Mouse (Mus musculus) right cerebral cortex, adult 2 months (tissue): ENCODE results near the gene BC052040.

Experiments
- DNase-seq, 2 experiments: peaks; one replicate each; pipeline ENCODE4 v3.0.0; 2021 to 2022; ENCODE audit warnings: low spot score in 2 of 2

BC052040 gene

DNA sequence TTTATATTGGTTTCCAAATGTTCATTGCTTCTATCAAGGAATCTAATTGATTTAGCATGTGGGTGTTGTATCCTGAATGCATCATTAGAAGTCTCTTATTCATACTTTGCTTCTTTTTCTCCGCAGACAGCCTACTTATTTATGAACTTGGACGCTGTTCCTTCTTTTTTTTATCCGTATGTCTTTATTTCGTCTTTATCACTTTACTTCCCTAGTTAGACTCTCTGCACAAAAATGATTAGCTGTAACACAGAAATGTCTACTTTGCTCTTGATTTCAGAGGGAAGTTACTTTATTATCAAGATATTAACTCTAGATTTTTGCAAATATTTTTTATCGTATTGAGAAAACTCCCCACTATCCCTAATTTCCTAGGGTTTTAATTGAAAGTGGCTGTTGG is 117.5 kb downstream of the BC052040 start:
- no peak for DNase-seq

DNA sequence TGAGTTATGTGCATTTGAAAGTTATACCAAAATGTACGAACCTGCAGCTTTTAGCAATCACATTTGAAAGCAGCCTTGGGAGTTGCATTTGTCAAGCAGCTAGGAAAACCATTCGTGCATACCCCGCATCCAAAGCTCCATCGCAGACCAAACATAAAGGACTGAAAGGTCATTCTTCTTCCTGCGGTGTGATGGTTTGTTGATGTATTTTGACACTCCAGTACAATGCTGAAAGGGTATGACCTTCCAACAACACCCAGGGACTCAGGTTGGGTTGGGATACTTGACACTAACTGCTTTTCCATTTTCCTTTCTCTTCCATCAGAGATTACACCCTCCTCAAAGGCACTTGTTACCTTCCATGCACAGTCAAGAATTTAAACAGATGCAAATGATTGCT is 121.1 kb downstream of the BC052040 start:
- no peak for DNase-seq

DNA sequence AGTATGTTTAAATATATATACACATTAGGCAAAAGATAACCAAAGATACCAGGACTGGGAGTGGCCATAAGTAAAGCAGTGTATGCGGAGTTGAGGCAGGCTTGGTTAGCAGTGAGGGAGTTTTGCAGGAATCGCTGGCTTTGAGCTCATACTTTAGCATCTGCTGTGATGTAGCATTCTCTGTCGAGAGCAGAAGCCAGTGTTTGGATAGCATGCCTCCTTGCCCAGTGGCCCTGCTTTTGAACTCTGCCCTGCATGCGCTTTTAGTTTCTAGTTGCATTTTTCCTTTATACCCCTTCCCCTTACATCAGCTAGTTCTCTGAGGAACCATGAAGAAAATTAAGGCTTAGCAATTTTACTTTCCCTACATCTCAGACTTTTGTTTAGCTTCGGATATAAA is 136.0 kb downstream of the BC052040 start:
- DNase-seq, result no peak

DNA sequence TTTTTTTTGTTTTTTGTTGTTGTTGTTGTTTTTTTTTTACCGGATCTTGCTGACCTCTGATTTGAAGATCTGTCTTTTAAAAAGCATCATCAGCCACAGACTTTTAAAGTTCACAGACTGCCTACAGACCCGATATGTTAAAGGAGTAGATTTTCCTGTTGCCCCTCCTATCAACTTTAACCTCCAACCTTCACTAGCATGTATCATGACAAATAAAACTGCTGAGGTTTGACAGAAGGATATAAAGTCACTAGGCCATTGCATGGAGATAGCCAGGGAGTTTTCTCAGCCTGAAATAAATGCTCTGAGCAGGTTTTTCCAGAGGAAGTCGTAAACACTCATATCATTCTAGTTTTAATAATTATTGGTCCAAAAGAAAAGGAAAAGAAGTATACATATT is 136.5 kb downstream of the BC052040 start:
- DNase-seq, result no peak

DNA sequence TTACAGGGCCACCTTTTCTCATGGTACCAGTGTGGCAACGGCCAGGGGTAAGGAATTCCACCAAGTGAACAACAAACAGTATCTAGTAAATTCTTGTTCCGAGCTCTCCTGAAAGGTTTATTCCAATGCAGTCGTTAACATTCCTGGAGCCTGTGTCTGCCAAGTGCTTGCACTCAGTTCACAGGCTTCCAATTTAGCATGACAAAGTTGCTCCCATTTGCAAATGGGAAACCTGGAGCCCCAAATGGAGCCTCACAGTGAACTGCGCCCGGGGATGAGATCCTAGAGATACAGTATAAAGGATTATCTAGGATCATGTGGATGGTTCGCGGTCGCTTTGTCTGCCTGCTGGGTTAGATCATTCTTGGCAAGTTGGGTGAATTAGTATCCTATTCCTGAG is 141.9 kb downstream of the BC052040 start:
- no peak for DNase-seq

DNA sequence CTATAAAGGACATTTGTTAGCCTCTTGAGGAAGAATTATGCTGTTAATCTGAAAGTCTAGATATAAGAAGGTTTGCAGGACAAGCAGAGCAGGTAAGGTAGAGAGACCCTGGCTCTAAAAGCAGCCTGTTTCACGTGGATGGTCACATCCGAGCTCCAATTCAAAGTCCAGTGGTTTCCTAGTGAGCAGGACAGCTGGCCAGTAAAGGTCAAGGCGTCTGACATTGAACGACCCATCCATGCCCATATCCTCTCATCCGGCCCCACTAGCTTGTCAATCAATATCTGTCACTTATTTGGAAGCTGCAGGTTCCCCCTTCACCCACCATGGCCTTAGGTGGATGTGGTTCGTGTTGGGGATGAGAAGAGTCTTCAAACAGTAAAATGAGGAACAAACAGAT is 142.7 kb downstream of the BC052040 start:
- DNase-seq, result no peak

DNA sequence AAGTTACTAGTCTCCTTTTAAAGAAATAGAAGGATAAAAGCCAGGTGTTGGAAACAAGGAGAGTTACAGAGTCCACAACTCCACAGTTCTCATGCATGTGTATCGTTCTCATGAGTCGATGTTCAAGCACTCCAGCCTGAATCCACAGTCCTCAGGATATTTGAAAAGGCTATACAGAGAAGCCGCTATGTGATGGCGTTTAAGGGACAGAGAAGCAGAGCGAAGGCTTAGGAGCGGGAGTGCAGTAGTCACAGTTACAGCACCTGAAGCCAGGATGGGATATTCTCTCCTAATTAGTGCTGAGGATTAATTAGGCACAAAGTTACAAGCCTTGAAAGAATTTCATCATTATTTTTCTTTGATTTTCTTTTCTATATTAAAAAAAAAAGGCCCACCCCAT is 143.2 kb downstream of the BC052040 start:
- no peak for DNase-seq

DNA sequence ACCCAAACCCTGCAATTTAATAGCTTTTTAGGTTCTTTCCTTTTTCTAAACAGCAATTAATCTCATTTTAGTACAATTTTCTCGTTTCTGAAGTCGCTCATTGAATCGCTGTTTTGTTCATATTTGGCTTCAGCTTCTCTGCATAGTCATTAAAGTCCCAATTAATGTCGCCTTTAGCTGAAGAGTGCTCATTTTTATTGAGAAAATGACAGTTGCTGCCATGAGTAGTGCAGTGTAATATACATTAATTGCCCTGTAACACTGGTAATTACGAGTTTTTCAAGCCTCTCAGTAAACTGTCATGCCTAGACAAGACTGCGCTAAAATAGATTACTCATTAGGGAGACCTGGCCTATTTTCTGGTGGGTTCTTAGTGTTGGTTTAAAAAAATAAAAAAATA is 144.0 kb downstream of the BC052040 start:
- no peak for DNase-seq

DNA sequence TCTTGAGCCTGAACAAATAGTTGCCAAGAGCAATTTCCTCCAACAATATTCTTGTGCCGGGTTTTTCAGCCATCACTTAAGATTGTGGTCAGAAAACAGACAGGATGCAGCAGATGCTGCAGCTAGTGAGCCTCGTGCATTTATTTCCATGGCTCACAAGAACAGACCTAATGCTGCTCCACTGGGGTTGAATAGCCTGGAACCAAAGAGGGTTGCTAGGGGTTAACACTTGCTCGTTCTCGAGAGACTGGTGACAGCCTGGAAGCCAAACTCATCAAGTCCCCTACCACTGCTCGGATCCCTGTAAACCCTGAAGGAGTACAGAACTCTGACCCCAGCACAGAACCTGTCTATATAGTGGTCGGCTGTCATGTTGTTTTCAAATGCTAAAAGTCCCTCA is 144.4 kb downstream of the BC052040 start:
- DNase-seq, result no peak

DNA sequence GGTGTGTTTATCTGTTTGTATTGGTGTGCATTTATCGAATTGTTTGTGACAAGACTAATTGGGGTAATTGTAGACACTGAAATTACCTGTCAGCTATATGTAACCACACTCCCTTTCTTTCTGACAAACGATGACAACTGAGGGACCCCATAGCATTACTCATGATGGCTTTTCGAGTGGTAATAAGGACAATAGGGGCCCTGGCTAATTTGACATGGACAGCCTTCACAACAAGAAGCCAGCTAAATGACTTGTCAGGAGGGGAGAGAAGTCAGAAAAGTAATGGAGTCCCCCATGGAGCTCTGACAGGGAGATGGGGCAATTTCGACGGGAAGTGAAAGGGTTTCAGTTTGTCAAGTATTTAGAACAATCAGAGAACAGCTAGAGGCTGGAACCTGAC is 145.3 kb downstream of the BC052040 start:
- no peak for DNase-seq

DNA sequence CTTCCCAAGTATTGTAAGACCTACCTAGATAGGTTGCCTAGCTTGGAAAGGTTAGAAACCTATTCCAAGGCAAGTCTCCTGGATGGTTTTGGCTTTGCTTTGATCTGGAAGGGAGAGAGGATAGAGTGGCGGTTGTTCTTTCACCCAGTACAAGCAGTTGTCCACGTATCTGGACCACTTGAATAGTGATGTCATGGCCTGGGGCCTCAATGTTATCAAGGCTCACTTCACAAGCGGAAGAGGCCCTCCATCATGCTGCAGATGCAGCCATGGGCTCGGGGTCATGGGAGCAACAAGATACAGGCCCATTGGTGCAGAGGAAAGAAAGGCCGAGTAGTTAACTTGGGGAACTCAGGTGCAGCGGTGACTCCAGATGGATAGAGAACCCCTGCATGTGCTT is 147.1 kb downstream of the BC052040 start:
- DNase-seq, result no peak

DNA sequence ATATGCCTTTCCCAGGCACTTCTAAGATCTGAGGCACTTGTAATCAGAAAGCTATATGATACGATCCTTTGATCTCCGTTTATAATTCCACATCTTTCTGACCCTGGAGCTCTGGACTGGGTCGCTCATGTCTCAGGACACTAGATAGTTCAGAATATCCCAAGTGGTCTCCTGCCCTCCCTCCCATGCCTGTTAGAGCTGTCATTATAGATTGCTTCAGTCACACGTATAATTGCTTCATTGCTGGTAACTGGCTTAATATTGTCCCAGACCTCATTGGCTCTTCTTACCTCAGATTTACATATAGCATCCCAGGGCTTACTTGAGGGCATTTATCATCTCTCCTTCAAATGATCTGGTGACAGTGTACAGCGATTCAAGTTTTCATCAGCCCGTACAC is 149.0 kb downstream of the BC052040 start:
- no peak for DNase-seq

DNA sequence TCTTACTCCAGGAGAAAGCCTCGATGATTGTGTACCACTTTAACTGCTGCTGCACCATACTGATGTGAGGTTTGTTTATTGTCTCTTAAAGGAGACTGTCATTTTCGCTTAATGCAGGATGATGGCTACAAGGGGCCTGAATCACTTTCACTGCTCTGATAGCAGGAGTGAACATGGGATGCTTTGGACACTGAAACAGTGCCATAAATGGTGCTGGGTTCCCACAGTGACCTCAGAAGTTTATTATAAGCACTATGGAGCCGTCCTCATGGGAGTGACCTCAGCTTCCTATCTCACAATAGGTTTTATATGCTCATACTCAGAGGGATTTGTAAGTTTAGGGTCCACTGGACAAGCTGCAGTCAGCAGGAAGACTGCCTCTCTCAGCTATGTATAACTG is 149.7 kb downstream of the BC052040 start:
- DNase-seq, result no peak

DNA sequence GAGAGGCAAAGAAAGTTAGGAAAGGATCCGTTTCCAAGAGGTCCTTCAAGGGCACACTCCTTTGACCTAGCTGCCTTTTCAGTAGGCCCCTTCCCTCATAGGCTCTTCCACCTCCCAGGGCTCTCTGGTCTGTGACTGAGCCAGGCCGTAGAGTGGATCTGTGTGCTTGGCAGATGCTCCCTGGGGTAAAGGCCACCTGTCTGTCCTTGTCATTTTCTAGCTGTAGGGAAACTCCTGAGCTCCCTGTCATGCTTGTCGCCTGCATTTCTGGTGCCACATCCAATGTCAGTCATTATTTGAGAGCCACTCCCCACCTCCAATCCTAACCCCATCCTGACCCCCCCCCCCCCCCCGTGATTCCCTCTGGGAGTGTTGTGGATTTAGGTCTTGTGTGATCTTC is 151.1 kb downstream of the BC052040 start:
- no peak for DNase-seq

DNA sequence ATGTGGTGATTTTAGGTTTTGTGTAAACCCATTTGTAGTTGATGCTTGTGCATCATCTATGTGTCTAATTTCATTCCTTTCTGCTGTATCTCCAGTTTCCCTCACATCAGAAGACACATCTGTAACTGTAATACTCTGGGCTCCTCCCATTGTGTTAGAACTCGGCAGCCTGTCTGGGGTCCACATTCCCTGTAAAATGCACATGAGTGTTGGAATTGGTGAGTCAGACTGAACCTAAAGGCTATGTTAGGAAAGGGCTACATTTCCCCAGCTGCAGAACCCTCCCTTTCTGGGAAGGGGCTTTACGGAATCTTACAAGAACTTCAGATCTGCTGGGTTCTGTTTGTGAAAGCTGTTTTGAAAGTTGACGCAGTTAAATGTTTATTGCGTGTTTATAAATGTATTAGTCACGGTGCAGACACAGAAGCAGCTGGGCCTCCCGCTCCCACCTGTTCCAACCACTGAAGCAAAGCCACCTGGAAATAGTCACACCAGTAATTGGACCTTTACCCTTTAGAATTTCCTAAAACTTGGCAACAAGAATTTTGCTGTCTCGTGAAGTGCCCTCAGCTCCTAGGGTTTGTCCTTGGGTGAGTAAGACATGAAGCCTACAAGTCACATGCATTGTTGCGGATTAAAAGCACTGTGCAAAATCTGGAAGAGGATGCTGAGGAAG is 151.6 kb downstream of the BC052040 start:
- DNase-seq, result no peak

DNA sequence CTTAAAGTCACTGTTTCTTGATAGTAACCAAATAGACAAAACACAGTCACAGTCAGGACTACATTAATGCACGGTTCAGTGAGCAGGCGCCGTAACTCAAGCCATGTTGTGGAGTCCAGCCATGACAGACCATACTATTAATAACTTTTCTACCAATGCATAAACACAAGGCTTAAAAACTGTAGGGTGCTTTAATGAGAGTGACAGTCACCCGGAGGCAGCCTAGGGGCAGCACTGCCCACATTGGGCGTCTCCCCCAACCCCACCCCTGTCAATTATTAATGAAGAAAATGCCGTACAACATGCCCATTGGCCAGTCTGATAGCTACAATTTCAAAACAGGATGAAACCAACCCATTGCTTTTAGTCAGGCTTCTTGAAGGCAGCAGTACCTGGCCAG is 153.3 kb downstream of the BC052040 start:
- DNase-seq, result no peak

DNA sequence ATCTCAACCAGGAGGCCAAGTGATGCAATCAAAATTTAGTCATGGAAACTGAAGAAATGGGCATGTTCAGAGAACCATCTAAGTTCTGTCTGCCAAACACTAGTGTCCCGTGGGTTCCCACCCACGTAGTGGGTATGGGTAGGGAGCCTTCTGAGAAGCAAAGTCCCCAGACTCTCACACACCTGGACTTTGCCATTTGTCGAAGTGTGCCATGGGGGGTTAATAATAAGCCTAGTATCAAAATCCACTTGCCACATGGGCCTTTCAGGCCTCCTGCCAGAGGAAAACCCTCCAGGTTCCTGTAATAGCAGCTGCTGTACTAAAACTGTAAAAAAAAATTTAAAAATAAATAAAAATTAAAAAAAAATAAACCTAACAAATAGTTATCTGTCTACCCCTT is 154.9 kb downstream of the BC052040 start:
- DNase-seq, result no peak

DNA sequence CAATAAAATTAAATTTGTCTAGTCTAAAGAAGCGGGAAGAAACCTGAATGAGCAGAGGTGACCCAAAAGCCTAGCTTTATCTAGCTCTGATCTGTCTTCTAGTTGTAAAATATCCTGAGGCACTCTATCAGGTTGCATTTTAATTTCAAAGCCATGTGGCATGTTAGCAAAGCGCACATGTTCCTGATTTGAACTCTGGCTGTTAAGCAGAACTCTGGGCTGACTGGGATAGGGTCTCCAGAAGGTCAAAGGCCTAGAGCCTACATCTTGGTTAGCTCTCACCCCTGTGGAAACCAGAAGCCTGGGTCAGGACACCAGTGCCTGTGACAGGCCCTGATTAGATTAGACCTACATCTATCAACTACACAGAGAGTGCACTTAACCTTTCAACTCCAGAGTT is 156.4 kb downstream of the BC052040 start:
- no peak for DNase-seq

DNA sequence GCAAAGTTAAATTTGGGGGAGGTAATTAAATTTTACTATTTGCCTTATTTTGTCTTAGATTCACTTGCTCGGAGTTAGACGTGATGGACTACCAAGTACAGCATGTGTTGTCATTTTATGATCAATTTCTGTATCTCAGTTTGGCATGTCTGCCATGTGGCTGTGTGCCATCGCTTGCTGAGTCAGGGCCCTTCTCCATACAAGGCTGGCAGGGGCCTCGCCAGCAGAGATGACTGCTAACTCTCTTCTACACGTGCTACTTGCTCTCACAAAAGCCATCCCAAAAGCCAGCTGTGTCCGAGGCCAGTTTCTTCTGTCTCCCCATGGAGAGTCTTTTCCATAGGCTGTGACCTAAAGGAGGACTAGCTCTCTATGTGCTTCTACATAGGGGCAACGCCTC is 160.5 kb downstream of the BC052040 start:
- DNase-seq, result no peak

DNA sequence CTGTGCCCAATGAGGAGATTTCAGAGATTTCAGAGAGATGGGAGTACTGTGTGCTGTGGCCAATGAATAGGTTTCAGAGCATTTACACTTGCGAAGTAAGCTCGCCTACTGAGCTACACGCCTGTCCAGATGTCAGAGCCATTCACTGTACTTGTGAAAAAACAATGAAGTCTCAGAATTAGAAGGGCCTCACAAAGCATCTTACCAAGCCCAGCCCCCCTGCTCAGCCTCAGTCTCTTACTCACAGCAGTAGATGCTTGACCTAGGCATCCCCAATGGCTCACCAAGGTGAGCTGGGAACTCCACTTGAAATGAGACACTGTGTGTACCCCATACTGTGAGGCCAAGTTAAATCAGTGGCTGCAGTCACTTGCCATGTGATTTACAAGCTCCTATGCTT is 166.1 kb downstream of the BC052040 start:
- no peak for DNase-seq

DNA sequence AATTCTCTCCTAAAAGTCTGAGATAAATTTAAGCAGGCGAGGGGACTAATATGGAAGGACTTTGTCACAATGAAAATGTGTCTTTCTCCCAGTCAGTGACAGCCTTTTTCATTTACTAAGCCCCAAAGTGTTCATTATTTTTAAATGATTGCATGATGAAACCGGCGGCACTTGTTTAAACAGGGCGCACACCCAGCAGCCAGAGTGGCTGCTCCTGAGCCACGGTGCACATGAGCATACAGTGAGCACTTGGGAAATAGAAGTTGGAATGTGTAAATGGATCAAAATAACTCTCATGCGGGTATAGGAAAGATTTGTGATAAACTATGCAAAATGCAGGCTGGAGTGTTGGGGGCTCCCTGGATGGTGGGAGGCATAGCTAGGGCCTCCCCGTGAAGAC is 169.7 kb downstream of the BC052040 start:
- no peak for DNase-seq

DNA sequence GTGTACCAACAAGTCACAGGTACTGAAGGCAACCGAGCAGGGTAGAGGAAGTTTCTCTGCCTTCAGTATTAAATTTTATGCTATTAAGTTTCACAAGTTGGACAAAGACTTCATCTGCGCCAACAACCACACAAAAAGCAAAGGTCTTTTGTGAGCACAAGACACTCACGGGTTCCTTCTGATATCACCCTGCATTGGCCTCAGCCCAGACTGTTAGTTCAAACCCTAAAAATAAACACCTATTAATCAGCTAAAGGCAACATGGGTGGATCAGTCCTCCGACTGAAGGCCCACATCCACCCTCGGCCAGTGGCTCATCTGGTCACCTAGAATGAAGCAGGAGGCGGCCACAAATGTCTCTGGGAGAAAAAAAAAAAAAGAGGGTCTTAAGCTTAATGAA is 176.2 kb downstream of the BC052040 start:
- no peak for DNase-seq

DNA sequence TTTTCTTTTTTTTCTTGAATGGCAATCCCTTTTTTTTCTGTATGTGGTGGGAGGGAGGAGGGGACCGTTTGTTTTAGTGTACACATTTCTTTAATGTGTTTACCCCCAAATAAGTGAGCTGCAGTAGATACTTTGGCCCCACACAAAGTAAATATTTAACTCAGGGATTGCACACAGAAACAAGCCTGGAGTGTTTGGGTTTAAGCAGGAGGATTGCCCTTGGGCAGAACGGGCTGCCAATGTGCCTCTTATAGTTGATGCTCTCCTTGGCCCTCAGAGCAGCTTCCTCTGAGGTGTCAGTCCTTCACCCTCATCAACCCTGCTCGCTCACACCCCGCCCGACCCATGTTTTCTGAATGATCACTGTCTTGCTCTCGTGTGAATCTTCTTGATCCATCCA is 177.0 kb downstream of the BC052040 start:
- no peak for DNase-seq

DNA sequence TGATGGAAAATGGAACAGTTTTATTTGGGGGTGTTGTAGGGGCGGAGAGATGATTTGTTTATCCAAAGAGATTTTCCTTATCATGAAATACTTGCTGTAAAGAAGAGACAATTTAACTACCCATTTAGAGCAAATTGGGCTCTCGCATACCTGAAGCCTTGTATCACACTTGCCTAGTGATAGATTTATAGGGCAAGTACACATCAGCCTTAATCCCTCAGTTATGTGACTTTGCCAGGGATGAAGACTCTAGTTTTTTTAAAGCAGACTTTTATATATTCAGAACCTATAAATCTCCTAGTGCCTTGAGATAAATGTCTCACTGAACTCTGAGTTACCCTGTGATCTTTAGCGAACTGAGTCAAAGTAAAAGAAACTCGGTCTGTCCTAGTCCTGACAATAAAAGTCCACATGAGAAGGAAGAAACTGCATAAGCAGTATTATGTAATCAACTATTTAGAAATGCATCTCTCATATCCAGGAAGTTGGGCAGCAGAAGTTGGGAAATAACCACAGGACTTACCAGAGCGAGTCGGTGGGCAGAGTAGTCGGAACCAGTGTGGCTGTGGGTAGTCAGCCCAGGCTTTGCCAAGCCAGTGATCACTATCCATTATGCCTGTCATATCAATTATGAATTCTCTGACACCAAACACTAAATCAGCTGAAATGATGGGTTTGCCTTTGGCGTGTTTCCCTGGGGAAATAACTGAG is 183.2 kb downstream of the BC052040 start:
- no peak for DNase-seq
